Mouse (Mus musculus) cerebellum, adult 8-10 months (tissue): ENCODE measurements around the gene Lrriq4.
"Not testable (repeated sequence)": the region's sequence is repeated elsewhere in the genome, so short reads cannot be mapped to it uniquely, and the experiment has no call there.

Experiments used
- DNase-seq: peaks from one replicate; pipeline ENCODE4 v3.0.0; 2022

Lrriq4 gene

GRCm38 (mm10) chr3:30687216-30687615 lies 42.9 kb downstream of the Lrriq4 start:
- DNase-seq: no peak

- no peak for DNase-seq
These were observed 46.7 kb downstream of the Lrriq4 start for GRCm38 (mm10) chr3:30690976-30691375.

GRCm38 (mm10) chr3:30695661-30696060 lies 51.4 kb downstream of the Lrriq4 start:
- no peak for DNase-seq

GRCm38 (mm10) chr3:30696346-30696745 lies 52.0 kb downstream of the Lrriq4 start:
- DNase-seq: peak; percentile 27

GRCm38 (mm10) chr3:30697891-30698290 lies 53.6 kb downstream of the Lrriq4 start:
- DNase-seq: no peak

GRCm38 (mm10) chr3:30699711-30700505 lies 55.6 kb downstream of the Lrriq4 start, which contains the start of gene Lrrc31:
Lrrc31 (minus strand) TSS chr3:30699843.
- DNase-seq: not testable (repeated sequence)

GRCm38 (mm10) chr3:30705977-30706376 lies 61.7 kb downstream of the Lrriq4 start:
- no peak for DNase-seq

- DNase-seq: no peak
These were observed 62.4 kb downstream of the Lrriq4 start for GRCm38 (mm10) chr3:30706614-30707276.

- DNase-seq: no peak
These were observed 65.9 kb downstream of the Lrriq4 start for GRCm38 (mm10) chr3:30710191-30710590.

- DNase-seq: no peak
These were observed 69.0 kb downstream of the Lrriq4 start for GRCm38 (mm10) chr3:30713334-30713733.

- no peak for DNase-seq
These were observed 74.3 kb downstream of the Lrriq4 start for GRCm38 (mm10) chr3:30718649-30719048.
